Mouse (Mus musculus): ENCODE results near the gene Mettl27.

Mettl27 gene

GRCm38 (mm10) chr5:134985633-134986297 is 53.6 kb downstream of the Mettl27 start, which contains the start of gene Cldn3:
Gene Cldn3 (plus strand): TSS chr5:134986214.
- DNase-seq (ENCODE audit: low spot score): no peak

GRCm38 (mm10) chr5:134986298-134987268 is 54.4 kb downstream of the Mettl27 start:
- no peak for DNase-seq (ENCODE audit: low spot score)

- DNase-seq (ENCODE audit: low spot score): no peak
Measured at GRCm38 (mm10) chr5:134989166-134989565, 57.0 kb downstream of the Mettl27 start.

- no peak for DNase-seq (ENCODE audit: low spot score)
Measured at GRCm38 (mm10) chr5:134989741-134990140, 57.6 kb downstream of the Mettl27 start.
